Comparison of ENCODE assay signal across 9 mouse cellular contexts in the genomic region with DNA sequence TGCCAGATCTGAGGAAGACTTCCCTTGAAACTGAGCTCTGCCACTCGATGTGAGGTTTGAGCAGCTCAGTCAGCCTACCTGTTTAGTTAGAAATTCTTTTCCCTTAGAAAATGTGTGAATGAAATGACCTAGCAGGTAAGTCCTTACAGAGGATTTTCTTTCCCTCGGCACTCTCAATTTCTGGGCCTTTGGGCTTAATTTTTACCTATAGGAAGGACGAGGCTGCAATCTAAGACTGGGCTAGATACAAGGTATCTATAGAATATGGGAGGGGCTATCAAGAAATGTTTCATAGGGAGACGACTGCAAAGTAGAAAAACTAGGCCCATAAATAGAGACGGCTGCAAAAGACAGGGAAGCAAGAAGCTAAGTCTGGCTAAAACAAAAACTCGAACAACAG. TPM values are rescaled to one million over a fixed set of nuclear protein-coding genes. Genes with fewer than 3 reads are reported as not detected.
DNase-seq lines count a peak whose midpoint lies in the region; ATAC-seq and TF ChIP-seq lines count a peak whose summit lies in the region.
"Had no signal": no experiment of that assay in that cellular context is flagged by ENCODE, and none has a peak within 500 bp of the region (broad histone marks: within the 10 kb centered on the region; RNA-seq: fewer than 3 reads in every experiment).

No protein-coding gene starts in this region.

- peaks cover 4% of the 10 kb centered on the region; the same call in 1 of the 2 replicates for H3K4me1 ChIP-seq in heart, embryonic 10.5 days
- peaks cover 19% of the 10 kb centered on the region for H3K4me1 ChIP-seq in forebrain, embryonic 12.5 days
- H3K4me1 ChIP-seq in liver, embryonic 16.5 days (ENCODE audit: control insufficient read depth, low read depth, low read length) = peaks cover 10% of the 10 kb centered on the region

- no peak for TF ChIP-seq CTCF in C2C12 (IDR thresholded peaks at IDR 0.05; ENCODE audit: control insufficient read depth, insufficient read depth, insufficient read length)

- H3K4me2 ChIP-seq in forebrain, embryonic 12.5 days = peak overlapping the region; percentile 72
- peak overlapping the region; percentile 88 for H3K4me2 ChIP-seq in liver, embryonic 16.5 days (ENCODE audit: low read depth, low read length)

- H3K79me2 ChIP-seq in C2C12 (ENCODE audit: control insufficient read depth, insufficient read depth) = peaks cover 43% of the 10 kb centered on the region

- no peak for DNase-seq in heart, embryonic 10.5 days (ENCODE audit: low spot score)
- no peak for DNase-seq in heart, adult 18-20 months
- no peak for DNase-seq in right cerebral cortex, adult 18-20 months
- DNase-seq in adipocyte (ENCODE audit: low spot score) = no peak
- DNase-seq in thymus, postnatal 10 days (ENCODE audit: low spot score in 2 of 2) = no peak

- peak overlapping the region; percentile 91 for H3K27ac ChIP-seq in heart, embryonic 10.5 days
- peak overlapping the region; percentile 86; the same call in 1 of the 2 replicates for H3K27ac ChIP-seq in forebrain, embryonic 12.5 days
- H3K27ac ChIP-seq in liver, embryonic 16.5 days (ENCODE audit: low read length) = peak overlapping the region; percentile 77

- peak overlapping the region; percentile 80 for H3K4me3 ChIP-seq in heart, embryonic 10.5 days
- H3K4me3 ChIP-seq in C2C12 (ENCODE audit: insufficient read depth, poor library complexity, severe bottlenecking) = peak overlapping the region; percentile 72
- H3K4me3 ChIP-seq in forebrain, embryonic 12.5 days (replicated peaks) = peak overlapping the region; percentile 81
- H3K4me3 ChIP-seq in liver, embryonic 16.5 days (ENCODE audit: low read depth, low read length) = peak overlapping the region; percentile 97

- H3K79me3 ChIP-seq in C2C12 (ENCODE audit: low read depth) = peaks cover 26% of the 10 kb centered on the region

- peak overlapping the region; percentile 82 for H3K9ac ChIP-seq in forebrain, embryonic 12.5 days
- H3K9ac ChIP-seq in liver, embryonic 16.5 days (ENCODE audit: low read depth, low read length) = peak overlapping the region; percentile 87

- peaks cover 17% of the 10 kb centered on the region; the same call in 1 of the 2 replicates for H3K36me3 ChIP-seq in heart, embryonic 10.5 days
- H3K36me3 ChIP-seq in C2C12 (ENCODE audit: control insufficient read depth, insufficient read depth) = peaks cover 25% of the 10 kb centered on the region
- peaks cover 15% of the 10 kb centered on the region; the same call in 1 of the 2 replicates for H3K36me3 ChIP-seq in forebrain, embryonic 12.5 days (replicated peaks)
- 0 out of 2 replicates have a peak, but pooled peaks cover 4% of the 10 kb centered on the region for H3K36me3 ChIP-seq in liver, embryonic 16.5 days (ENCODE audit: control insufficient read depth, insufficient read depth)

- H3ac ChIP-seq in C2C12 (ENCODE audit: control insufficient read depth, insufficient read length, low read depth) = peak overlapping the region; percentile 74

- WGBS in heart, embryonic 10.5 days = 11% methylated on average over 6 of the region's 6 CpGs
- 8% methylated on average over 6 of the region's 6 CpGs for WGBS in forebrain, embryonic 12.5 days
- 6% methylated on average over 6 of the region's 6 CpGs for WGBS in liver, embryonic 16.5 days (ENCODE audit: insufficient replicate concordance)

- H3K9me3 ChIP-seq in heart, embryonic 10.5 days = no peaks in the 10 kb centered on the region
- no peaks in the 10 kb centered on the region for H3K9me3 ChIP-seq in forebrain, embryonic 12.5 days
- no peaks in the 10 kb centered on the region for H3K9me3 ChIP-seq in liver, embryonic 16.5 days (replicated peaks; ENCODE audit: control insufficient read depth, low read length)

- no peaks in the 10 kb centered on the region for H3K27me3 ChIP-seq in heart, embryonic 10.5 days (ENCODE audit: insufficient read depth, poor library complexity, severe bottlenecking)
- no peaks in the 10 kb centered on the region for H3K27me3 ChIP-seq in C2C12 (ENCODE audit: control insufficient read depth, insufficient read depth, insufficient read length)
- no peaks in the 10 kb centered on the region for H3K27me3 ChIP-seq in forebrain, embryonic 12.5 days
- H3K27me3 ChIP-seq in liver, embryonic 16.5 days (ENCODE audit: control insufficient read depth, insufficient read depth, low read depth, low read length) = no peaks in the 10 kb centered on the region

- no peak for ATAC-seq in forebrain, embryonic 12.5 days (ENCODE audit: low FRiP score)
- ATAC-seq in liver, embryonic 16.5 days (ENCODE audit: low read depth) = no peak

TF ChIP-seq in C2C12, 6 proteins besides CTCF, POLR2A, EP300 and RAD21:
- TF ChIP-seq USF1 (IDR thresholded peaks at IDR 0.05; ENCODE audit: low read depth) (no peak), MYOG (IDR thresholded peaks at IDR 0.05; ENCODE audit: control insufficient read depth, extremely low read depth, insufficient read length) (no peak), MAX (IDR thresholded peaks at IDR 0.05) (no peak), MYOD1 (IDR thresholded peaks at IDR 0.05; ENCODE audit: control insufficient read depth, insufficient read length, low read depth) (no peak), FOSL1 (IDR thresholded peaks at IDR 0.05; ENCODE audit: insufficient read depth, low read length, poor library complexity, severe bottlenecking) (no peak), CEBPB (IDR thresholded peaks at IDR 0.05; ENCODE audit: low read depth) (no peak)
TF ChIP-seq in C2C12: peak in this region for 0.

RNA-seq across cellular contexts. Expression of gene Rpa3, which starts 0.7 kb away (rescaled TPM):
- polyA plus RNA-seq in heart, embryonic 10.5 days (2016; fragmentation: Nextera tagmentation; extraction: Ambion mirVana) = 142 and 162 TPM in 2 replicates
- total RNA-seq in heart, adult 18-20 months (2021) = 10 to 100 TPM; 19.6 to 22.8 TPM
- polyA plus RNA-seq in C2C12 (2012; fragmentation: generic; extraction: Trizol) = 73.6 TPM
- polyA plus RNA-seq in forebrain, embryonic 12.5 days (2016; fragmentation: Nextera tagmentation; extraction: Ambion mirVana) = 187 and 194 TPM in 2 replicates
- 61.1 and 85.4 TPM in 2 replicates for polyA plus RNA-seq in liver, embryonic 16.5 days (2015; fragmentation: Nextera tagmentation; extraction: Ambion mirVana)

RNA-seq across cellular contexts. Expression of gene Umad1, which starts 0.8 kb away (rescaled TPM):
- polyA plus RNA-seq in heart, embryonic 10.5 days (2016; fragmentation: Nextera tagmentation; extraction: Ambion mirVana) = 24.8 and 30.3 TPM in 2 replicates
- 10 to 100 TPM; 12.5 to 13.6 TPM for total RNA-seq in heart, adult 18-20 months (2021)
- 4.5 TPM for polyA plus RNA-seq in C2C12 (2012; fragmentation: generic; extraction: Trizol)
- polyA plus RNA-seq in forebrain, embryonic 12.5 days (2016; fragmentation: Nextera tagmentation; extraction: Ambion mirVana) = 21.2 and 22.4 TPM in 2 replicates
- 15.0 and 15.9 TPM in 2 replicates for polyA plus RNA-seq in liver, embryonic 16.5 days (2015; fragmentation: Nextera tagmentation; extraction: Ambion mirVana)

RNA-seq across cellular contexts. Expression of gene Gm45062, which starts 0.9 kb away (rescaled TPM):
- 9.1 and 9.5 TPM in 2 replicates for polyA plus RNA-seq in heart, embryonic 10.5 days (2016; fragmentation: Nextera tagmentation; extraction: Ambion mirVana)
- not detected for total RNA-seq in heart, adult 18-20 months (2021)
- 0.33 TPM for polyA plus RNA-seq in C2C12 (2012; fragmentation: generic; extraction: Trizol)
- polyA plus RNA-seq in forebrain, embryonic 12.5 days (2016; fragmentation: Nextera tagmentation; extraction: Ambion mirVana) = 18.3 and 21.0 TPM in 2 replicates
- 2.3 and 2.4 TPM in 2 replicates for polyA plus RNA-seq in liver, embryonic 16.5 days (2015; fragmentation: Nextera tagmentation; extraction: Ambion mirVana)
- total RNA-seq: gastrocnemius, postnatal 4 days had no signal

RNA-seq across cellular contexts. Expression of gene Mios, which starts 49.3 kb away (rescaled TPM):
- 22.0 and 23.9 TPM in 2 replicates for polyA plus RNA-seq in heart, embryonic 10.5 days (2016; fragmentation: Nextera tagmentation; extraction: Ambion mirVana)
- total RNA-seq in heart, adult 18-20 months (2021) = 10 to 100 TPM; 16.8 to 17.1 TPM
- polyA plus RNA-seq in C2C12 (2012; fragmentation: generic; extraction: Trizol) = 4.0 TPM
- polyA plus RNA-seq in forebrain, embryonic 12.5 days (2016; fragmentation: Nextera tagmentation; extraction: Ambion mirVana) = 25.2 and 25.3 TPM in 2 replicates
- polyA plus RNA-seq in liver, embryonic 16.5 days (2015; fragmentation: Nextera tagmentation; extraction: Ambion mirVana) = 9.3 TPM in 2 replicates
